Mouse (Mus musculus) forebrain, embryonic 11.5 days (tissue): ENCODE measurements around the gene Ufsp1. TPM values are rescaled to one million over a fixed set of nuclear protein-coding genes. Genes with fewer than 3 reads are reported as not detected.

ENCODE experiments used
- ATAC-seq: fragments of 200-750 bp; cut with Nextera tagmentation; replicated peaks from 2 replicates; pipeline ENCODE4 v1.8.0; 2017; ENCODE audit warnings: moderate TSS enrichment; ENCODE audit not compliant: low FRiP score
- DNase-seq: peaks from one replicate; pipeline ENCODE4 v3.0.0-alpha.2; 2017; ENCODE audit warnings: low spot score
- H3K27ac ChIP-seq: fragments of 300-500 bp; sonication (generic); 2 replicates; pipeline ENCODE4 v1.5.1; 2014; ENCODE audit warnings: low read depth, low read length
- H3K27me3 ChIP-seq: fragments of 300-500 bp; sonication (generic); 2 replicates; pipeline ENCODE4 v1.6.1; 2014; ENCODE audit warnings: mild to moderate bottlenecking, low read length, mixed read lengths; ENCODE audit not compliant: control insufficient read depth, insufficient read depth
- H3K36me3 ChIP-seq: fragments of 300-500 bp; sonication (generic); 2 replicates; pipeline ENCODE4 v1.6.1; 2014; ENCODE audit warnings: mild to moderate bottlenecking, low read length, moderate library complexity, mixed read lengths; ENCODE audit not compliant: control insufficient read depth, insufficient read depth
- H3K4me1 ChIP-seq: fragments of 300-500 bp; sonication (generic); replicated peaks from 2 replicates; pipeline ENCODE4 v1.6.1; 2014; ENCODE audit warnings: low read length, mixed read lengths; ENCODE audit not compliant: control insufficient read depth, insufficient read depth
- H3K4me2 ChIP-seq: fragments of 300-500 bp; sonication (generic); 2 replicates; pipeline ENCODE4 v1.6.1; 2014; ENCODE audit warnings: low read depth, mild to moderate bottlenecking, low read length, moderate library complexity, mixed read lengths; ENCODE audit not compliant: severe bottlenecking
- H3K4me3 ChIP-seq: fragments of 300-500 bp; sonication (generic); 2 replicates; pipeline ENCODE4 v1.5.1; 2014; ENCODE audit warnings: low read depth, low read length
- H3K9ac ChIP-seq: fragments of 300-500 bp; sonication (generic); 2 replicates; pipeline ENCODE4 v1.6.1; 2014; ENCODE audit warnings: low read length
- H3K9me3 ChIP-seq: fragments of 300-500 bp; sonication (generic); 2 replicates; pipeline ENCODE4 v1.6.1; 2016; ENCODE audit warnings: low read length, mixed read lengths; ENCODE audit not compliant: control insufficient read depth
- WGBS: fragments of 180-500 bp; shearing (Covaris S2); extraction: QIAGEN DNeasy Blood & Tissue Kit; methylation state at CpG from one replicate; pipeline ENCODE4 v1.1.7; 2014; 5-methylcytosine and 5-hydroxymethylcytosine counted together
- microRNA-seq: library from miRNA; unstranded; fragments of <30 nt; microRNA quantifications from one replicate; pipeline ENCODE4, GENCODE M21; 2016; ENCODE audit not compliant: insufficient number of aligned reads
- polyA plus RNA-seq: library from polyadenylated mRNA; unstranded; fragments of >200 nt; fragmentation: Nextera tagmentation; extraction: Ambion mirVana; gene quantifications from 2 replicates; pipeline ENCODE4 v1.2.1, GENCODE M21; 2014

Gene Ufsp1
- polyA plus RNA-seq, 1 experiment from 2014 or later = 8.0 TPM

GRCm38 (mm10) chr5:137342407-137343012 lies 48.1 kb downstream of the Ufsp1 start:
- Histone ChIP-seq H3K9me3 (no peaks in the 10 kb centered on the region), H3K4me3 (no peak overlapping the region), H3K27me3 (no peaks in the 10 kb centered on the region), H3K9ac (no peak overlapping the region), H3K4me2 (no peak overlapping the region), H3K36me3 (no peaks in the 10 kb centered on the region), H3K27ac (no peak overlapping the region), H3K4me1 (peaks cover 11% of the 10 kb centered on the region)
- 83% methylated on average over 7 of the region's 7 CpGs for whole genome bisulfite sequencing
- no peak for ATAC-seq
- no peak for DNase-seq

- Histone ChIP-seq H3K27ac (no peak overlapping the region), H3K27me3 (no peaks in the 10 kb centered on the region), H3K4me1 (peaks cover 17% of the 10 kb centered on the region), H3K4me3 (no peak overlapping the region), H3K9me3 (no peaks in the 10 kb centered on the region), H3K36me3 (no peaks in the 10 kb centered on the region), H3K4me2 (no peak overlapping the region), H3K9ac (no peak overlapping the region)
- WGBS = 96% methylated on average over 5 of the region's 5 CpGs
- ATAC-seq = no peak
- DNase-seq = no peak
These were observed 49.0 kb downstream of the Ufsp1 start for GRCm38 (mm10) chr5:137343412-137343811.

GRCm38 (mm10) chr5:137343869-137344268 lies 49.4 kb downstream of the Ufsp1 start:
- no peak overlapping the region for H3K4me3 ChIP-seq

More at GRCm38 (mm10) chr5:137343869-137344268, 49.4 kb downstream of the Ufsp1 start:
- no peak overlapping the region for H3K27ac ChIP-seq
- H3K4me2 ChIP-seq = no peak overlapping the region
- DNase-seq (no peak), ATAC-seq (no peak)
- peaks cover 22% of the 10 kb centered on the region for H3K4me1 ChIP-seq
- no peaks in the 10 kb centered on the region for H3K36me3 ChIP-seq
- H3K9ac ChIP-seq = no peak overlapping the region
- H3K27me3 ChIP-seq = no peaks in the 10 kb centered on the region
- H3K9me3 ChIP-seq = no peaks in the 10 kb centered on the region

Small RNAs within 50 kb of the gene (microRNA-seq; reads per million reads assigned to microRNA genes)
- gene Mir7036 (not detected), gene Mir8116 (not detected)

Other genes starting within 250 kb of the Ufsp1 start
- gene Ap1s1, start 248.5 kb upstream of the Ufsp1 start, polyA plus RNA-seq = 187 and 207 TPM in 2 replicates
- gene Serpine1, start 222.4 kb upstream of the Ufsp1 start, polyA plus RNA-seq = 0.20 TPM in 1 of 2 replicates, not detected in the other
- gene Trim56, start 178.4 kb upstream of the Ufsp1 start, polyA plus RNA-seq = 6.2 and 7.6 TPM in 2 replicates
- gene Muc3, start 145.3 kb upstream of the Ufsp1 start, polyA plus RNA-seq = not detected in 2 replicates
- not detected in 2 replicates for gene Muc3a, start 82.2 kb upstream of the Ufsp1 start, polyA plus RNA-seq
- 3.0 and 3.7 TPM in 2 replicates for gene Ache, start 7.1 kb upstream of the Ufsp1 start, polyA plus RNA-seq
- gene Srrt, start 13.0 kb downstream of the Ufsp1 start, polyA plus RNA-seq = 190 TPM in 2 replicates
- gene Trip6, start 19.8 kb downstream of the Ufsp1 start, polyA plus RNA-seq = 50.1 and 56.7 TPM in 2 replicates
- 9.9 and 10.5 TPM in 2 replicates for gene Slc12a9, start 39.0 kb downstream of the Ufsp1 start, polyA plus RNA-seq
- 34.6 and 35.0 TPM in 2 replicates for gene Ephb4, start 55.5 kb downstream of the Ufsp1 start, polyA plus RNA-seq
- 0.11 and 0.15 TPM in 2 replicates for gene Zan, start 182.4 kb downstream of the Ufsp1 start, polyA plus RNA-seq
- gene Pop7, start 207.9 kb downstream of the Ufsp1 start, polyA plus RNA-seq = 55.9 and 62.4 TPM in 2 replicates
- gene Gigyf1, start 223.9 kb downstream of the Ufsp1 start, polyA plus RNA-seq = 14.0 and 14.9 TPM in 2 replicates
- 0.40 and 0.84 TPM in 2 replicates for gene Epo, start 238.6 kb downstream of the Ufsp1 start, polyA plus RNA-seq
- 410 and 508 TPM in 2 replicates for gene Gnb2, start 238.9 kb downstream of the Ufsp1 start, polyA plus RNA-seq